Mouse (Mus musculus) C2C12 (cell line): Measurements from ENCODE around the gene Aldh3b2.

Experiments used
- CEBPB ChIP-seq: IDR thresholded peaks from one replicate; pipeline ENCODE4 v1.6.1; 2011; ENCODE audit warnings: low read depth, mild to moderate bottlenecking, control low read depth, moderate library complexity
- CTCF ChIP-seq: IDR thresholded peaks from one replicate; pipeline ENCODE4 v1.5.1; 2011; ENCODE audit not compliant: control insufficient read depth, insufficient read depth, insufficient read length
- MAX ChIP-seq: IDR thresholded peaks from one replicate; pipeline ENCODE4 v1.6.1; 2011; ENCODE audit warnings: mild to moderate bottlenecking, control low read depth
- USF1 ChIP-seq: IDR thresholded peaks from one replicate; pipeline ENCODE4 v1.6.1; 2011; ENCODE audit warnings: low read depth, mild to moderate bottlenecking, control low read depth, moderate library complexity

DNA sequence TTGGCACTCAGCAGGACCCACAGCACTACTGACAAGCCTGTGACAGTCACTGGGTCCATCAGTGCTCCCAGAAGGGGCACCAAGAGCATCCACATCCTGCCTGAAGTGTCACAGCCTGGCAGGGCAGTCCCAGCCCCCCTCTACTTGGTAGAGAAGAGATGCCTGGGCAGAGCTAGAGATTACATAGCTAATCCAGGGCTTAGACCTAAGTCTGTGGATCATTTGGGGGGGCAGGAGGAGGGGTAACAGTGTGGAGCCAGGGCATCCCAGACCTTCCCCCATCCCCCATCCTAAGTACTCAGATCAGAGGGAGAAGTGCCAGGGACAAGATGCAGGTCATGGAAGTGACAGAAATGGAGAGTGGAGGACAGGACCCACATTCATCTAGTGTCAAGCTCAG is 42.7 kb downstream of the Aldh3b2 start:
- TF ChIP-seq CEBPB (no peak), MAX (no peak), CTCF (no peak), USF1 (no peak)
